In the genomic region with DNA sequence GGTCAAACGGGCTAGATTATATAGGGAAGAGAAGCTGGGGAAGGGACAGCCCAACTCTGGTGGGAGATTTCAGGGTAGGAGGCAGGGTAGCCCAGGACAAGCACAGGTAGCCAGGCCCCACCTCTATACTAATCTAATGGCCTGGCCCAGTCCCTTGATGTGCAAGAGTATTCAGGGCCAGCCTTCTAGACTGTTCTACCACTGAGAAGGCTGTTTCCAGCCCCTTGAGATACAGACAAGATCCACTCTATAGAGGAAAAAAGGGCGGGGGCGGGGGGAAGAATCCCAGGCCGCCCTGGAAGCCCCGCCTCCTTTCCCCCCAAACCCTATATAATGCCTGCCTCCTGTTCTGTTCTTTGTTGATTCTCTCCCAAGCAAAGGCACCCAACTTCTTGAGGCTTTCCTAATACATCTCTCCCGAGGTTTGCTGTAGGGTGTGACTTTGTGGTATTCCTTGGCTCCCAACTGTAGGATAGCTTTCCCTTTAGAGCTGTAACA, we compare ENCODE assay signal across 8 mouse cellular contexts. TPM values are rescaled to one million over a fixed set of nuclear protein-coding genes. Genes with fewer than 3 reads are reported as not detected.
A peak's percentile ranks its signal among the peaks of the same experiment; 100 is the strongest.
DNase-seq lines count a peak whose midpoint lies in the region; ATAC-seq and TF ChIP-seq lines count a peak whose summit lies in the region.

No protein-coding gene starts in this region.

- no peak overlapping the region for H3K9ac ChIP-seq in heart, adult 2 months (ENCODE audit: low read depth, low read length)
- 0 out of 2 replicates have a peak overlapping the region, but pooled peaks have one; percentile 23 for H3K9ac ChIP-seq in forebrain, postnatal 0 days
- no peak overlapping the region for H3K9ac ChIP-seq in liver, embryonic 16.5 days (ENCODE audit: low read depth, low read length)

- peaks cover 2% of the 10 kb centered on the region; the same call in 1 of the 2 replicates for H3K79me2 ChIP-seq in heart, adult 2 months (replicated peaks; ENCODE audit: control insufficient read depth, insufficient read depth, low read length)

- no peak for ATAC-seq in forebrain, postnatal 0 days
- no peak for ATAC-seq in liver, embryonic 16.5 days (ENCODE audit: low read depth)
- ATAC-seq in megakaryocyte-erythroid progenitor cell, adult 5-6 weeks (replicated peaks; ENCODE audit: low FRiP score, low TSS enrichment, poor library complexity, severe bottlenecking), result no peak
- ATAC-seq in megakaryocyte progenitor cell, adult 5-6 weeks (replicated peaks; ENCODE audit: poor library complexity), result no peak

- peak overlapping the region; percentile 60 for H3K4me2 ChIP-seq in forebrain, postnatal 0 days (ENCODE audit: low read depth)
- peak overlapping the region; percentile 76 for H3K4me2 ChIP-seq in liver, embryonic 16.5 days (ENCODE audit: low read depth, low read length)

- WGBS in heart, adult 2 months, result 73% methylated on average over 6 of the region's 6 CpGs
- WGBS in forebrain, postnatal 0 days, result 72% methylated on average over 6 of the region's 6 CpGs
- WGBS in liver, embryonic 16.5 days (ENCODE audit: insufficient replicate concordance), result 70% methylated on average over 6 of the region's 6 CpGs

- peaks cover 5% of the 10 kb centered on the region for H3K4me1 ChIP-seq in heart, adult 2 months (ENCODE audit: control insufficient read depth, insufficient read depth, low read length)
- peaks cover 19% of the 10 kb centered on the region for H3K4me1 ChIP-seq in forebrain, postnatal 0 days (ENCODE audit: insufficient read depth)
- H3K4me1 ChIP-seq in liver, embryonic 16.5 days (ENCODE audit: control insufficient read depth, low read depth, low read length), result peaks cover 32% of the 10 kb centered on the region

- TF ChIP-seq POLR2A in heart, adult 2 months (IDR thresholded peaks at IDR 0.05; ENCODE audit: insufficient read depth, low read depth, low read length), result no peak

- TF ChIP-seq EP300 in heart, adult 2 months (IDR thresholded peaks at IDR 0.05; ENCODE audit: insufficient read depth, low read depth, low read length), result no peak

- intact Hi-C loops in heart, adult 2 months (cut with DNase I), result loop anchor here (5.0 kb wide), 1 partner anchor 187 kb away; the partner anchor contains the start of genes Zfp27 and Zfp383

- no peak for DNase-seq in heart, adult 2 months
- DNase-seq in heart, adult 9 months (ENCODE audit: low spot score in 2 of 2), result no peak
- DNase-seq in ES-CJ7 (ENCODE audit: low read depth, low spot score), result peak; percentile 30
- no peak for DNase-seq in forebrain, postnatal 0 days
- no peak for DNase-seq in spleen, adult 12 weeks (ENCODE audit: low spot score)

- no peaks in the 10 kb centered on the region for H3K27me3 ChIP-seq in heart, adult 2 months (ENCODE audit: control insufficient read depth, insufficient read depth, low read length)
- H3K27me3 ChIP-seq in forebrain, postnatal 0 days (ENCODE audit: insufficient read depth, low read length), result no peaks in the 10 kb centered on the region
- H3K27me3 ChIP-seq in liver, embryonic 16.5 days (ENCODE audit: control insufficient read depth, insufficient read depth, low read depth, low read length), result no peaks in the 10 kb centered on the region

- no peak for TF ChIP-seq CTCF in heart, adult 2 months (IDR thresholded peaks at IDR 0.05)
- no peak for TF ChIP-seq CTCF in forebrain, postnatal 0 days (IDR thresholded peaks at IDR 0.05; ENCODE audit: low read depth)

- H3K9me3 ChIP-seq in forebrain, postnatal 0 days (ENCODE audit: low read length), result no peaks in the 10 kb centered on the region
- no peaks in the 10 kb centered on the region for H3K9me3 ChIP-seq in liver, embryonic 16.5 days (replicated peaks; ENCODE audit: control insufficient read depth, low read length)

- no peaks in the 10 kb centered on the region for H3K36me3 ChIP-seq in heart, adult 2 months (ENCODE audit: control insufficient read depth, insufficient read depth, low read length)
- 0 out of 2 replicates have a peak, but pooled peaks cover under 1% of the 10 kb centered on the region for H3K36me3 ChIP-seq in forebrain, postnatal 0 days (ENCODE audit: insufficient read depth)
- H3K36me3 ChIP-seq in liver, embryonic 16.5 days (ENCODE audit: control insufficient read depth, insufficient read depth), result no peaks in the 10 kb centered on the region

- H3K4me3 ChIP-seq in heart, adult 2 months, result peak overlapping the region; percentile 63; the same call in 1 of the 2 replicates
- H3K4me3 ChIP-seq in forebrain, postnatal 0 days (ENCODE audit: low read depth, low read length), result peak overlapping the region; percentile 86; the same call in 1 of the 2 replicates
- peak overlapping the region; percentile 74 for H3K4me3 ChIP-seq in liver, embryonic 16.5 days (ENCODE audit: low read depth, low read length)

- peak overlapping the region; percentile 96 for H3K27ac ChIP-seq in heart, adult 2 months
- no peak overlapping the region for H3K27ac ChIP-seq in forebrain, postnatal 0 days (ENCODE audit: low read depth, low read length)
- H3K27ac ChIP-seq in liver, embryonic 16.5 days (ENCODE audit: low read length), result no peak overlapping the region

RNA-seq across cellular contexts. Expression of gene Zfp260, which starts 0.6 kb away (rescaled TPM):
- total RNA-seq in heart, adult 2 months (2021), result 10 to 100 TPM; 27.4 to 30.6 TPM
- polyA plus RNA-seq in heart, adult 2 months (2012; rRNA removed), result 15.9 and 30.9 TPM in 2 replicates
- 69.8 and 81.0 TPM in 2 replicates for total RNA-seq in forebrain, postnatal 0 days (2014; rRNA removed)
- polyA plus RNA-seq in forebrain, postnatal 0 days (2015; fragmentation: Nextera tagmentation; extraction: Ambion mirVana), result 51.2 and 55.5 TPM in 2 replicates
- 14.4 and 14.7 TPM in 2 replicates for polyA plus RNA-seq in liver, embryonic 16.5 days (2015; fragmentation: Nextera tagmentation; extraction: Ambion mirVana)
- 10.5 and 20.6 TPM in 2 replicates for total RNA-seq in megakaryocyte-erythroid progenitor cell, adult 5-6 weeks (2014; fragmentation: Nextera tagmentation)
- 14.0 and 20.1 TPM in 2 replicates for total RNA-seq in megakaryocyte-erythroid progenitor cell, adult 5-6 weeks (2017)
- total RNA-seq in megakaryocyte progenitor cell, adult 5-6 weeks (2015), result 33.1 and 34.6 TPM in 2 replicates
- total RNA-seq in megakaryocyte progenitor cell, adult 5-6 weeks (2017), result 26.4 and 35.4 TPM in 2 replicates

RNA-seq across cellular contexts. Expression of gene Zfp566, which starts 3.6 kb away (rescaled TPM):
- 1 to 10 TPM; 1.4 to 2.0 TPM for total RNA-seq in heart, adult 2 months (2021)
- 1.7 and 1.9 TPM in 2 replicates for polyA plus RNA-seq in heart, adult 2 months (2012; rRNA removed)
- total RNA-seq in forebrain, postnatal 0 days (2014; rRNA removed), result 3.6 and 5.0 TPM in 2 replicates
- 15.6 and 19.6 TPM in 2 replicates for polyA plus RNA-seq in forebrain, postnatal 0 days (2015; fragmentation: Nextera tagmentation; extraction: Ambion mirVana)
- polyA plus RNA-seq in liver, embryonic 16.5 days (2015; fragmentation: Nextera tagmentation; extraction: Ambion mirVana), result 1.0 and 1.4 TPM in 2 replicates
- 7.1 and 16.8 TPM in 2 replicates for total RNA-seq in megakaryocyte-erythroid progenitor cell, adult 5-6 weeks (2014; fragmentation: Nextera tagmentation)
- 5.0 TPM in 2 replicates for total RNA-seq in megakaryocyte-erythroid progenitor cell, adult 5-6 weeks (2017)
- total RNA-seq in megakaryocyte progenitor cell, adult 5-6 weeks (2015), result 9.2 and 11.8 TPM in 2 replicates
- 4.2 and 5.5 TPM in 2 replicates for total RNA-seq in megakaryocyte progenitor cell, adult 5-6 weeks (2017)

RNA-seq across cellular contexts. Expression of gene Gm26920, which starts 3.8 kb away (rescaled TPM):
- under 1 TPM in 1 of 2 experiments, not detected in 1; 0.84 TPM for total RNA-seq in heart, adult 2 months (2021)
- not detected in 2 replicates for polyA plus RNA-seq in heart, adult 2 months (2012; rRNA removed)
- 1.0 TPM in 1 of 2 replicates, not detected in the other for total RNA-seq in forebrain, postnatal 0 days (2014; rRNA removed)
- polyA plus RNA-seq in forebrain, postnatal 0 days (2015; fragmentation: Nextera tagmentation; extraction: Ambion mirVana), result 0.38 and 1.1 TPM in 2 replicates
- not detected in 2 replicates for polyA plus RNA-seq in liver, embryonic 16.5 days (2015; fragmentation: Nextera tagmentation; extraction: Ambion mirVana)
- total RNA-seq in megakaryocyte-erythroid progenitor cell, adult 5-6 weeks (2014; fragmentation: Nextera tagmentation), result 0.79 TPM in 1 of 2 replicates, not detected in the other
- total RNA-seq in megakaryocyte-erythroid progenitor cell, adult 5-6 weeks (2017), result not detected in 2 replicates
- not detected in 2 replicates for total RNA-seq in megakaryocyte progenitor cell, adult 5-6 weeks (2015)
- not detected in 2 replicates for total RNA-seq in megakaryocyte progenitor cell, adult 5-6 weeks (2017)

RNA-seq across cellular contexts. Expression of gene Zfp82, which starts 21.3 kb away (rescaled TPM):
- 1 to 10 TPM; 1.3 to 2.8 TPM for total RNA-seq in heart, adult 2 months (2021)
- 0.74 and 0.91 TPM in 2 replicates for polyA plus RNA-seq in heart, adult 2 months (2012; rRNA removed)
- total RNA-seq in forebrain, postnatal 0 days (2014; rRNA removed), result 8.0 and 11.0 TPM in 2 replicates
- polyA plus RNA-seq in forebrain, postnatal 0 days (2015; fragmentation: Nextera tagmentation; extraction: Ambion mirVana), result 5.9 and 7.3 TPM in 2 replicates
- 1.2 TPM in 2 replicates for polyA plus RNA-seq in liver, embryonic 16.5 days (2015; fragmentation: Nextera tagmentation; extraction: Ambion mirVana)
- 4.6 and 6.8 TPM in 2 replicates for total RNA-seq in megakaryocyte-erythroid progenitor cell, adult 5-6 weeks (2014; fragmentation: Nextera tagmentation)
- total RNA-seq in megakaryocyte-erythroid progenitor cell, adult 5-6 weeks (2017), result 4.5 and 7.5 TPM in 2 replicates
- total RNA-seq in megakaryocyte progenitor cell, adult 5-6 weeks (2015), result 4.4 and 4.9 TPM in 2 replicates
- 3.4 and 4.9 TPM in 2 replicates for total RNA-seq in megakaryocyte progenitor cell, adult 5-6 weeks (2017)

RNA-seq across cellular contexts. Expression of gene Zfp382, which starts 27.8 kb away (rescaled TPM):
- total RNA-seq in heart, adult 2 months (2021), result 1 to 10 TPM; 2.1 to 2.4 TPM
- polyA plus RNA-seq in heart, adult 2 months (2012; rRNA removed), result 0.68 and 0.88 TPM in 2 replicates
- 12.3 and 25.3 TPM in 2 replicates for total RNA-seq in forebrain, postnatal 0 days (2014; rRNA removed)
- 7.8 and 15.5 TPM in 2 replicates for polyA plus RNA-seq in forebrain, postnatal 0 days (2015; fragmentation: Nextera tagmentation; extraction: Ambion mirVana)
- 1.0 and 1.4 TPM in 2 replicates for polyA plus RNA-seq in liver, embryonic 16.5 days (2015; fragmentation: Nextera tagmentation; extraction: Ambion mirVana)
- total RNA-seq in megakaryocyte-erythroid progenitor cell, adult 5-6 weeks (2014; fragmentation: Nextera tagmentation), result 2.5 and 2.8 TPM in 2 replicates
- total RNA-seq in megakaryocyte-erythroid progenitor cell, adult 5-6 weeks (2017), result 1.6 and 2.4 TPM in 2 replicates
- total RNA-seq in megakaryocyte progenitor cell, adult 5-6 weeks (2015), result 2.7 and 4.2 TPM in 2 replicates
- total RNA-seq in megakaryocyte progenitor cell, adult 5-6 weeks (2017), result 7.1 and 8.2 TPM in 2 replicates
